Comparison of ENCODE assay signal across 10 mouse cellular contexts in genomic region chr17:35696691-35697090, GRCm38 (mm10). TPM values are rescaled to one million over a fixed set of nuclear protein-coding genes. Genes with fewer than 3 reads are reported as not detected.
DNase-seq lines count a peak whose midpoint lies in the region; ATAC-seq and TF ChIP-seq lines count a peak whose summit lies in the region.
"Had no signal": no experiment of that assay in that cellular context is flagged by ENCODE, and none has a peak within 500 bp of the region (broad histone marks: within the 10 kb centered on the region; RNA-seq: fewer than 3 reads in every experiment).

No protein-coding gene starts in this region.

- H3K9me3 ChIP-seq in neural tube, embryonic 11.5 days (ENCODE audit: control insufficient read depth, low read length): no peaks in the 10 kb centered on the region
- H3K9me3 ChIP-seq in midbrain, embryonic 10.5 days (replicated peaks): peaks cover 8% of the 10 kb centered on the region

- no peak for TF ChIP-seq CTCF in gastrocnemius, adult 2 months (IDR thresholded peaks at IDR 0.05)

- H3K27me3 ChIP-seq in neural tube, embryonic 11.5 days (ENCODE audit: control insufficient read depth, insufficient read depth, low read length): no peaks in the 10 kb centered on the region
- H3K27me3 ChIP-seq in midbrain, embryonic 10.5 days (ENCODE audit: low read depth, poor library complexity, severe bottlenecking): peaks cover 17% of the 10 kb centered on the region; the same call in 1 of the 2 replicates

- 84% methylated on average over 6 of the region's 6 CpGs for WGBS in neural tube, embryonic 11.5 days
- WGBS in midbrain, embryonic 10.5 days: 73% methylated on average over 6 of the region's 6 CpGs

- intact Hi-C loops in gastrocnemius, adult 2 months (cut with DNase I): no loop called here
- intact Hi-C loops in gastrocnemius, postnatal 36 days (cut with DNase I): no loop called here

- no peak overlapping the region for H3K9ac ChIP-seq in neural tube, embryonic 11.5 days (ENCODE audit: low read length)

- peak overlapping the region; percentile 13; the same call in 1 of the 2 replicates for H3K4me3 ChIP-seq in gastrocnemius, adult 2 months
- H3K4me3 ChIP-seq in neural tube, embryonic 11.5 days (ENCODE audit: low read depth, low read length): no peak overlapping the region
- peak overlapping the region; percentile 84 for H3K4me3 ChIP-seq in midbrain, embryonic 10.5 days

- DNase-seq in gastrocnemius, adult 2 months: no peak
- no peak for DNase-seq in gastrocnemius, postnatal 36 days
- DNase-seq in neural tube, embryonic 11.5 days (ENCODE audit: low spot score): no peak
- no peak for DNase-seq in neural tube, embryonic 10.5 days (ENCODE audit: extremely low spot score, low spot score)
- DNase-seq in midbrain, embryonic 10.5 days (ENCODE audit: low spot score): no peak
- DNase-seq in B cell, adult 2 months: no peak
- DNase-seq in thymus, postnatal 36 days: no peak
- DNase-seq in frontal cortex, adult 2 months (ENCODE audit: extremely low spot score in 1 of 2, low spot score in 1 of 2): no peak

- ATAC-seq in neural tube, embryonic 11.5 days (ENCODE audit: insufficient read depth, low FRiP score, low TSS enrichment): no peak

- peaks cover 14% of the 10 kb centered on the region for H3K36me3 ChIP-seq in neural tube, embryonic 11.5 days (ENCODE audit: control insufficient read depth, insufficient read depth, low read length)
- peaks cover 82% of the 10 kb centered on the region for H3K36me3 ChIP-seq in midbrain, embryonic 10.5 days

- peak overlapping the region; percentile 19; the same call in 1 of the 2 replicates for H3K4me2 ChIP-seq in neural tube, embryonic 11.5 days (ENCODE audit: low read depth)

- peaks cover 25% of the 10 kb centered on the region for H3K4me1 ChIP-seq in neural tube, embryonic 11.5 days (ENCODE audit: control insufficient read depth, insufficient read depth, low read length)
- H3K4me1 ChIP-seq in midbrain, embryonic 10.5 days: peaks cover 46% of the 10 kb centered on the region

- H3K27ac ChIP-seq in gastrocnemius, adult 2 months: peak overlapping the region; percentile 98; the same call in 1 of the 2 replicates
- no peak overlapping the region for H3K27ac ChIP-seq in neural tube, embryonic 11.5 days (ENCODE audit: low read depth, low read length)
- H3K27ac ChIP-seq in midbrain, embryonic 10.5 days (replicated peaks): peak overlapping the region; percentile 100; the same call in 1 of the 2 replicates

RNA-seq across cellular contexts. Expression of gene Ddr1, which starts 7.7 kb away (rescaled TPM):
- 10 to 100 TPM; 13.4 to 15.9 TPM for total RNA-seq in gastrocnemius, adult 2 months (2021)
- total RNA-seq in gastrocnemius, postnatal 36 days (2021): 10 to 100 TPM; 12.7 to 15.0 TPM
- 95.8 and 98.1 TPM in 2 replicates for polyA plus RNA-seq in neural tube, embryonic 11.5 days (2014; fragmentation: Nextera tagmentation; extraction: Ambion mirVana)
- polyA plus RNA-seq in midbrain, embryonic 10.5 days (2016; fragmentation: Nextera tagmentation; extraction: Ambion mirVana): 142 and 193 TPM in 2 replicates
- polyA plus RNA-seq in frontal cortex, adult 2 months (2012; rRNA removed): 46.6 and 46.8 TPM in 2 replicates
- total RNA-seq: common myeloid progenitor, adult 5-6 weeks had no signal

RNA-seq across cellular contexts. Expression of gene Gtf2h4, which starts 23.2 kb away (rescaled TPM):
- total RNA-seq in gastrocnemius, adult 2 months (2021): 10 to 100 TPM; 18.1 to 24.2 TPM
- 10 to 100 TPM; 15.3 to 19.0 TPM for total RNA-seq in gastrocnemius, postnatal 36 days (2021)
- polyA plus RNA-seq in neural tube, embryonic 11.5 days (2014; fragmentation: Nextera tagmentation; extraction: Ambion mirVana): 42.9 and 46.1 TPM in 2 replicates
- 50.1 and 52.3 TPM in 2 replicates for polyA plus RNA-seq in midbrain, embryonic 10.5 days (2016; fragmentation: Nextera tagmentation; extraction: Ambion mirVana)
- 26.2 and 26.6 TPM in 2 replicates for polyA plus RNA-seq in frontal cortex, adult 2 months (2012; rRNA removed)

RNA-seq across cellular contexts. Expression of gene Vars2, which starts 29.3 kb away (rescaled TPM):
- total RNA-seq in gastrocnemius, adult 2 months (2021): 10 to 100 TPM; 12.8 to 16.8 TPM
- total RNA-seq in gastrocnemius, postnatal 36 days (2021): 10 to 100 TPM; 12.5 to 12.9 TPM
- 13.1 and 15.0 TPM in 2 replicates for polyA plus RNA-seq in neural tube, embryonic 11.5 days (2014; fragmentation: Nextera tagmentation; extraction: Ambion mirVana)
- 19.3 and 20.6 TPM in 2 replicates for polyA plus RNA-seq in midbrain, embryonic 10.5 days (2016; fragmentation: Nextera tagmentation; extraction: Ambion mirVana)
- 34.1 and 36.7 TPM in 2 replicates for polyA plus RNA-seq in frontal cortex, adult 2 months (2012; rRNA removed)

RNA-seq across cellular contexts. Expression of gene Mucl3, which starts 53.2 kb away (rescaled TPM):
- not detected for total RNA-seq in gastrocnemius, adult 2 months (2021)
- total RNA-seq in gastrocnemius, postnatal 36 days (2021): not detected
- polyA plus RNA-seq in neural tube, embryonic 11.5 days (2014; fragmentation: Nextera tagmentation; extraction: Ambion mirVana): 0.09 TPM in 1 of 2 replicates, not detected in the other
- polyA plus RNA-seq in midbrain, embryonic 10.5 days (2016; fragmentation: Nextera tagmentation; extraction: Ambion mirVana): 0.17 and 0.22 TPM in 2 replicates
- polyA plus RNA-seq in frontal cortex, adult 2 months (2012; rRNA removed): 0.08 TPM in 1 of 2 replicates, not detected in the other
- total RNA-seq: common myeloid progenitor, adult 5-6 weeks; liver, adult 2 months had no signal
- polyA plus RNA-seq: liver, adult 2 months had no signal
